Mouse (Mus musculus) CD4-positive naive resting alpha-beta T cell, adult 76 days (primary cell): ENCODE measurements around the gene Trim30d. TPM values are rescaled to one million over a fixed set of nuclear protein-coding genes. Genes with fewer than 3 reads are reported as not detected.

Source experiments
- total RNA-seq: library from RNA; stranded (reverse); gene quantifications from one replicate; pipeline ENCODE4 v1.2.4, GENCODE M21; 2023

Trim30d gene
- 12.1 TPM for total RNA-seq

DNA sequence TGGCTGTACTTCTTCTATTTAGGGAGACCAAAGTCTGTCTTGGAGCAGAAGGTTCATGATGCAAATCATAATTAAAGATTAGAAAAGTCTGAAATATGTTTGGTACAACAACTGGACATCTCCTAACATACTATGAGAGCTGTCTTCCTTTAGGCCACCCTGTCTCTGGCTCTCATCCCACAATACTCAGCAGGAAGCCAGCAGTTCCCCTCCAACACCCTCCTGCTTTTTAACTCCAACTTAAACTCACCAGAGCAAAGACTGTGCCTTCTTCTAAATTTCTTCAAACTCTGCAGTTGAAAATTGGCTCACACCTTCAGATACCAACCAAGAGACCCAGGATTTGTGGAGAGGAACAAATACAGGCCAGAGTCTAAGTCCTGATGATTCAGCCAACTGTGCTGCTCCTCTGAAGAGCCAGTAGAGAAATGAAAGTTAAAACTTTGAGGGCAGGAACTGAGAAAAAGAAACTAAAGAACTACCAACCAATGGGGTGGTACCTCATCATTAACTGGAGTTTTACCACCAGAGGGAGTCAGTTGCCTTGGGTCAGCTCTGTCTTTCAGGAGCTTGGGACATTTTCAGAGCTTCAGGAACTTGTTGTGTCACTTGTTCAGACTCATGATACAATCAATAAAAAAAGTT lies at the start of gene Trim30d:
Gene Trim30d (minus strand): TSS at position 429 of the 645 bp plus-strand sequence.

DNA sequence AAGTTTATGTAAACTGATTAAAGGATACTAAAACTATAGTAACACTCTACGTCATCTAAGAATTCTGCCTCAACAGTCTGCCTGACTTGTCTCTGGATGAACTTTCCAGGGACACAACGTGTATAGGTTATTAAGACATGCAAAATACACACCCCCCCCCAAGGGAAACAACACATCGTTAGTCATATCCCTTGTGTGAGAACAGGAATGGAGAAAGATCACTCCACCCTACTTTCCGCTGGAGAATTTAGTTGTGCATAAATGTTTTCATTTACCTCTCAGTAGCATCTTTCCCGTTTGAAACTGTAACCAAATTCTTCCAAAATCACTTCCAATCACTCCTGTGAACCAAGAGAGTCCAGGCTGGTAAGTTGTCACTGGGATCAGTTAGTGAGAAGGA lies 42.2 kb upstream of the Trim30d start, which contains the start of gene Olfr651:
Gene Olfr651 (plus strand): TSS at position 301 of the 400 bp plus-strand sequence.

GRCm38 (mm10) chr7:104465065-104465744 lies 42.4 kb downstream of the Trim30d start, which contains the start of gene Trim30a:
Gene Trim30a, minus strand, starts transcription at chr7:104465193.

Other genes starting within 250 kb of the Trim30d start
- gene Trim5, start 219.8 kb downstream of the Trim30d start, total RNA-seq = 12.7 TPM
- 151 TPM for gene Trim12a, start 192.4 kb downstream of the Trim30d start, total RNA-seq
- gene Trim34b, start 178.4 kb downstream of the Trim30d start, total RNA-seq = 1.6 TPM
- gene Trim12c, start 154.5 kb downstream of the Trim30d start, total RNA-seq = 25.9 TPM
- 1.7 TPM for gene Trim30b, start 138.0 kb downstream of the Trim30d start, total RNA-seq
- gene Trim30c, start 107.0 kb downstream of the Trim30d start, total RNA-seq = 0.76 TPM
- 61.9 TPM for gene Trim30a, start 42.7 kb downstream of the Trim30d start, total RNA-seq
- gene Olfr651, start 42.3 kb upstream of the Trim30d start, total RNA-seq = not detected
- gene Olfr652, start 53.1 kb upstream of the Trim30d start, total RNA-seq = not detected
- gene Olfr653, start 69.5 kb upstream of the Trim30d start, total RNA-seq = not detected
- not detected for gene Olfr654, start 79.2 kb upstream of the Trim30d start, total RNA-seq
- gene Olfr655, start 93.9 kb upstream of the Trim30d start, total RNA-seq = not detected
- not detected for gene Olfr656, start 106.1 kb upstream of the Trim30d start, total RNA-seq
- not detected for gene Olfr657, start 116.9 kb upstream of the Trim30d start, total RNA-seq
- 0.18 TPM for gene Olfr658, start 139.5 kb upstream of the Trim30d start, total RNA-seq
- not detected for gene Olfr659, start 158.9 kb upstream of the Trim30d start, total RNA-seq
- gene Olfr661, start 178.7 kb upstream of the Trim30d start, total RNA-seq = not detected